Mouse (Mus musculus) kidney, adult 2 months (tissue): ENCODE measurements around the gene Calm1.

ENCODE experiments used
- CTCF ChIP-seq: fragments of 200-500 bp; conservative IDR thresholded peaks from 2 replicates; pipeline ENCODE4 v1.5.1; 2011; ENCODE audit warnings: low read depth, mild to moderate bottlenecking, control low read depth, low read length, moderate library complexity, mixed read lengths; ENCODE audit not compliant: insufficient read depth, insufficient read length
- POLR2A ChIP-seq: fragments of 200-500 bp; IDR thresholded peaks from one replicate; pipeline ENCODE4 v1.6.1; 2011; ENCODE audit warnings: low read depth, low read length, control low read depth

- TF ChIP-seq CTCF (no peak), POLR2A (no peak)
Observed at GRCm38 (mm10) chr12:100255441-100255949, 56.3 kb downstream of the Calm1 start.
